Mouse (Mus musculus) ZHBTc4 (cell line): ENCODE measurements around the gene Dmbx1.

Source experiments
- DNase-seq: peaks from one replicate; pipeline ENCODE4 v3.0.0-alpha.2; 2011; ENCODE audit warnings: low read depth, low spot score

Gene Dmbx1

GRCm38 (mm10) chr4:115940681-115941080 lies 955 bp upstream of the Dmbx1 start:
- DNase-seq = no peak

- peak; percentile 51 for DNase-seq
These were observed 1.2 kb downstream of the Dmbx1 start for GRCm38 (mm10) chr4:115938276-115939160.

GRCm38 (mm10) chr4:115937061-115937976 lies 2.4 kb downstream of the Dmbx1 start:
- no peak for DNase-seq

- DNase-seq = no peak
These were observed 3.1 kb downstream of the Dmbx1 start for GRCm38 (mm10) chr4:115936646-115937045.

GRCm38 (mm10) chr4:115935835-115936581 lies 3.7 kb downstream of the Dmbx1 start:
- peak; percentile 48 for DNase-seq

GRCm38 (mm10) chr4:115931556-115932088 lies 8.1 kb downstream of the Dmbx1 start:
- no peak for DNase-seq

- no peak for DNase-seq
These were observed 12.1 kb downstream of the Dmbx1 start for GRCm38 (mm10) chr4:115927637-115928036.

GRCm38 (mm10) chr4:115923262-115923880 lies 16.4 kb downstream of the Dmbx1 start:
- no peak for DNase-seq

DNA sequence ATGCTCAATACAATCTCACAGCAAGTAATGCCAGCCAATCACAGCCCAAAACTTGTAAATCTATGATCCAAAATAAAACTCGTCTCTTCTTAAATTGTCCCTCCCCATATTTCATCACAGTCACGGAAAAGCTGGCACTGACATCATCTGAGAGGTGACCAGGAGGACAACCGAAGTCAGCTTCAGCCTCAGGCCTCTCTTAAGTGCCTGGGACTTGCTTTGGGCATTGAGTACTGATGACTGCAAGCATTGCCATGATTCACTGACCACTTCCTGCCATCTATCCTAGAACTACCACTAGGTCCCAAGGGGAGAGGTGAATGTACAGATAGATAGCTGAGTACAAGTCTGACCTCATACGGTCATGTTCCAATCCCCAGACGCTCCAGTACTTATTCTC lies 17.0 kb downstream of the Dmbx1 start:
- DNase-seq = no peak

- no peak for DNase-seq
These were observed 19.8 kb downstream of the Dmbx1 start for GRCm38 (mm10) chr4:115919911-115920310.

GRCm38 (mm10) chr4:115911586-115911985 lies 28.1 kb downstream of the Dmbx1 start:
- DNase-seq = no peak

DNA sequence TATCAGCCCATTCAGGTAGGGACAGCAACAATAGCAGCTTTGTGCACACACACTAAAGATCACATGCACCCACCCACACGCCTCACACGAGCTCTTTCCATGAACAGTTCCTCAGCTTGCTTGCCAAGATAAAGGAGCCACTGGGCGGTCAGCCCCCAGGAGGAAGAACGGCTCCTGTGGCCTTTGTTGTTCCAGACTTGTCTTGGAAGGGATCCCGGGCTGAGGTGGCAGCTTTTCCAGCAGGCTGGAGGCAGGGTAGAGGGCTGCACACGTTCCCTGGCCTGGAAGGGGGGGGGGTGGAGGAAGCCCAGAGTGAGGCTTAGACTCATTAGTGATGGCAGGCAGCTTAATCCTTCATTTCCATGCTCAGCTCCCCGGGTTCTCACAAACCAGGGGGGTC lies 31.1 kb downstream of the Dmbx1 start:
- DNase-seq = no peak

DNA sequence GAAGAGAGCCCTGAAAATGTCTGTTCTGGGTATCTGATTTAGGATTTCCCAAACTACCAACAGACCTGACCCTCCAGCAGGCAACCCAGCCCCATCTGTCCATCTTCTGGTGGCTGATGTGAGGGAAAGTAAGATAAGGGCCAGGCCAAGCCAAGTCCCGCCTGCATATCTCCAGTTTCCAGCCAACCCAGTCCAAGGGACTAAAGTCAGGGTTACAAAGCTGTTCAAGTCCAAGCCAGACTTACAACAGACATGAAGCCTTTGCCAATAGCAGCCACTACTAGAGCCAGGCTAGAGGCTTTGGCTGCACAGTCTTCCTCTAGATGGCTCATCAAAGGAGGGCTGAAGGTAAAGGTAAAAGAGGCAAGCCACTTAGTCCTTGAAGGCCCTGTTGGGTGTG lies 31.7 kb downstream of the Dmbx1 start:
- no peak for DNase-seq

DNA sequence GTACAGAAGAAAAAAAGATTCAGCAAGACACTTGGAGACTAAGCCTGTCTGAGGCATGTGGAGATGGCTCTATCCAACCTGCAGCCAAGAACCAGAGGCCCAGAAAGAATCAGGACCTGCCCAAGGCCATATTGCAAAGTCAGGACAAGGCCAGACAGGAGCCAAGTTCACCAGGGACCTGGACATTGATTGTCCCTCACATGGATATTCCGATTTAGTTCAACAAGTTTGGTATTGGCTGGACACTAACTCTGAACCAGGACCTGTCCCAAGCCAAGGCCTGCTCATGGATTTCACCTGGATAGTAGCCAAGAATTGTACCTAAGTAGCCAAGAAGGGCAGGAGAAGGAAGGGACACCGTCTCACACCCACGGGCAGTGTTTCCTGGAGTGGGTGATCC lies 32.9 kb downstream of the Dmbx1 start:
- no peak for DNase-seq

- no peak for DNase-seq
These were observed 34.0 kb downstream of the Dmbx1 start for GRCm38 (mm10) chr4:115905701-115906100.

DNA sequence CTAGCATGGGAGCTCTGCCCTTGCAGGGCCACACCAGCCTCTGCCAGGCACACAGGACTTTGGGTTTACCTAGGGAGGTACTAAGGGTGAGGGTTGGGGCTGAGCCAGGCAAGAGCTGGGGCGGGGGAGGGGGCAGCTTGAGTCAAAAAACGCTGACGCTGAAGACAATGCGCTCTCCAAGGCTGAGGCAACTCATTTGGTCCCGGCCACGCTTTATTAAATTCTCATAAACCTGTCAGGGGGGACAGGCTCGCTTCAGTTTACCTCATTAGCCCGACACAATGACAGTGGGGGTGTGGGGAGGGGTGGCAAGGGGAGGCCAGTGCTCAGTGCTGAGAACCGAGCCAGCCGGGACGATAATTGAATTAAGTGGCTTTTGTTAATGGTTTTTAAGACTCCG lies 35.4 kb downstream of the Dmbx1 start:
- DNase-seq = no peak

DNA sequence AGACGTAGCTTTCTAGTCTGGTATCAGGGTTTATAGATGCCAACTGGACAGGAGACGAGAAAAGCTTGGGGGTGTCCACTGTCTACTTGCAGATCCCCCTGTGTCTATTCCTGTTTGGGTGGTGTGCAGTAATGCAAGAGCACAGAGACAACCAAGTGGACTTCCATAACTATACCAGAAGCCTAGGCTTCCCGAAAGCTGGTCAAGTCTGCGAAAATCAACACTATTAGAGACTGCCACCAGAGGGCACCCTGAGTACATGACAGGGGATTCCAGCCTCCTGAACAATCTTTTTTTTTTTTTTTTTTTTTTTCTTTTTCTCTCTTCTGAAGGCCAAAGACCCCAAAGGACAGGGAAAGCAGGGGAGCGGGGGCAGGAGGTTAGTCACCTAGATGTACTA lies 36.9 kb downstream of the Dmbx1 start:
- peak; percentile 71 for DNase-seq

- DNase-seq = peak; percentile 83
These were observed 41.7 kb downstream of the Dmbx1 start for GRCm38 (mm10) chr4:115897901-115898631.

DNA sequence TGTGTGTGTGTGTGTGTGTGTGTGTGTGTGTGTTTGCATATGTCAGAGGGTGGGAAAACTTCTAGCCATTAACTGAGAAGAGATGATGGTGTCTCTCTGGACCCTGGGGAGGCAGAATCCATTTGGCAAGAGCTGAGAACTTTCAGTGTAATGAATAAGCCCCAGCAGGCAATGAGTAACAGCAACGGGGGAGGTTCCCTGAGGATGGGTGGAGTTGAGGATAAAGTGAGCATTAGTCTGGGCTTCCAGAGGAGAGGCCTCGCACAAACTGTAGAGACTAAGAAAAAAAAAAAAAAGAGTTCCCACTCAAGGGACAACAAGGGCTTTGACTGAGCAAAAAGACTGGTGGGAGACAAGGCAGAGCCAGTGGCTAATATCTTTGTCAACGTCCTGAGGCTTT lies 45.4 kb downstream of the Dmbx1 start:
- peak; percentile 66 for DNase-seq

GRCm38 (mm10) chr4:115890553-115890952 lies 49.2 kb downstream of the Dmbx1 start, which contains the start of gene 6430628N08Rik:
6430628N08Rik (plus strand) TSS chr4:115890665.
- no peak for DNase-seq
